Mouse (Mus musculus): Measurements from ENCODE around the gene Ptov1.

GRCm38 (mm10) chr7:44846804-44847203, 22.8 kb downstream of the Ptov1 start:
- TF ChIP-seq CTCF (IDR thresholded peaks at IDR 0.05; ENCODE audit: low read depth), result no peak
- TF ChIP-seq EP300 (IDR thresholded peaks at IDR 0.05; ENCODE audit: low read depth), result no peak
